Mouse (Mus musculus) cortical plate, adult 2 months (tissue): ENCODE data around the gene Asnsd1.

Source experiments
- CTCF ChIP-seq: fragments of 200-500 bp; IDR thresholded peaks from 2 replicates; pipeline ENCODE4 v1.5.1; 2011; ENCODE audit warnings: mild to moderate bottlenecking, control low read depth, low read length; ENCODE audit not compliant: insufficient read depth; ENCODE audit errors: extremely low read depth
- POLR2A ChIP-seq: fragments of 200-500 bp; IDR thresholded peaks from 2 replicates; pipeline ENCODE4 v1.6.1; 2011; ENCODE audit warnings: mild to moderate bottlenecking, low read length, control low read depth; ENCODE audit not compliant: insufficient read depth; ENCODE audit errors: extremely low read depth

- no peak for TF ChIP-seq CTCF
- no peak for TF ChIP-seq POLR2A
These were observed 28.3 kb downstream of the Asnsd1 start for GRCm38 (mm10) chr1:53324277-53324676.
